Mouse (Mus musculus) urinary bladder, adult 18-20 months (tissue): Measurements from ENCODE around the gene Olfr556.
"Not testable (repeated sequence)": the region's sequence is repeated elsewhere in the genome, so short reads cannot be mapped to it uniquely, and the experiment has no call there.

Source experiments
- DNase-seq, 2 experiments: peaks; one replicate each; pipeline ENCODE4 v3.0.0; 2022; ENCODE audit warnings: low spot score in 2 of 2, mixed read lengths in 2 of 2

The Olfr556 gene

GRCm38 (mm10) chr7:102664599-102664998 is at the start of gene Olfr556:
Olfr556 (plus strand) TSS chr7:102664899.
- no peak for DNase-seq

GRCm38 (mm10) chr7:102618118-102618517 is 46.6 kb upstream of the Olfr556 start, which contains the start of gene Olfr553:
Olfr553 (minus strand) TSS chr7:102618218.
- no peak for DNase-seq

- no peak for DNase-seq
Measured at GRCm38 (mm10) chr7:102619608-102620007, 45.1 kb upstream of the Olfr556 start.

GRCm38 (mm10) chr7:102620368-102620767 is 44.3 kb upstream of the Olfr556 start:
- not testable (repeated sequence) for DNase-seq

GRCm38 (mm10) chr7:102636665-102637064 is 28.0 kb upstream of the Olfr556 start:
- peak; percentile 4 to 28 for DNase-seq

GRCm38 (mm10) chr7:102638132-102638531 is 26.6 kb upstream of the Olfr556 start, which contains the start of gene Olfr554:
Olfr554 (plus strand) TSS chr7:102638432.
- no peak for DNase-seq

- not testable (repeated sequence) for DNase-seq
Measured at GRCm38 (mm10) chr7:102644945-102645344, 19.8 kb upstream of the Olfr556 start.

GRCm38 (mm10) chr7:102658523-102658922 is 6.2 kb upstream of the Olfr556 start, which contains the start of gene Olfr555:
Olfr555 (plus strand) TSS chr7:102658823.
- no peak for DNase-seq

- DNase-seq: no peak
Measured at GRCm38 (mm10) chr7:102665378-102665777, 679 bp downstream of the Olfr556 start.

- DNase-seq: no peak
Measured at GRCm38 (mm10) chr7:102676225-102676624, 11.5 kb downstream of the Olfr556 start.

- DNase-seq: no peak
Measured at GRCm38 (mm10) chr7:102681916-102682315, 17.2 kb downstream of the Olfr556 start.

GRCm38 (mm10) chr7:102686944-102687501 is 22.3 kb downstream of the Olfr556 start, which contains the start of gene Trim68:
Trim68 (minus strand) TSS chr7:102687327.
- peak; percentile 81 to 91 for DNase-seq

- no peak for DNase-seq
Measured at GRCm38 (mm10) chr7:102695358-102696125, 30.8 kb downstream of the Olfr556 start, which contains the start of gene Olfr557. Olfr557 (plus strand) TSS chr7:102695910.

GRCm38 (mm10) chr7:102698461-102698860 is 33.8 kb downstream of the Olfr556 start:
- no peak for DNase-seq

GRCm38 (mm10) chr7:102701915-102702314 is 37.2 kb downstream of the Olfr556 start, which contains the start of gene Olfr558:
Olfr558 (plus strand) TSS chr7:102702215.
- no peak for DNase-seq

- DNase-seq: no peak
Measured at GRCm38 (mm10) chr7:102718970-102719369, 54.3 kb downstream of the Olfr556 start, which contains the start of gene Olfr33. Olfr33 (minus strand) TSS chr7:102719070.
